Mouse (Mus musculus): Measurements from ENCODE around the gene Rab40c.

Rab40c gene

GRCm38 (mm10) chr17:25895415-25895814, 24.1 kb downstream of the Rab40c start:
- no peak for DNase-seq

DNA sequence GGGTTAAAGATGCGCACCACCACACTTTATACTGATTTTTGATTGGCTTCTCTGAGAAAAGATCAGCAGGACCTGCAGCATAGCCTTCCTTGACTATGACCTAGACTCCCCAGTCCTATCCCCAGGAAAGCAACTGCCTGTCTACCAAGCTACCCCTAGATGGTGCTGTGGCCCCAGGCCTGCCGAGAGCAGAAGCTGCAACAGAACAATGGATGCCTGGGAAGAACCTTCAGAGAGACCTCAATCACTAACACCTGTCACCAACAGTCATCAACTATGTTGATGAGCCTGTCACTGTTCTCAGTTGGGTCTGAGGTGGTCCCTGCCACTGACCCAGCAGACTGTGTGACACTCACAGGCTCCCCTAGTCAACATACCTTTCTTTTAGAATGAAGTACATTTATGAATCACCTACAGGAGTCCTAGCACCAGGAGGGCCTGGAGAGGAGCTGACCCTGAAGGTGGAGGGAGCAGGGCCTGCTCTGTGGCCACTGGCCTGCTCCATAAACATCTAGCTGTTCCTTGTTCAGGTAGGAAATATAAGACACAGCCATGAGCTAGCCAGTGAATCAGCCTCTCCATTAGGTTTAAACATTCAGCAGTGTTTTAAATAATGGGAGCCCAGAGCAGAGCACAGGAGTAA, 25.4 kb downstream of the Rab40c start:
- peak; percentile 88 to 89 for DNase-seq

GRCm38 (mm10) chr17:25888837-25889236, 30.7 kb downstream of the Rab40c start:
- no peak for DNase-seq

GRCm38 (mm10) chr17:25887467-25887866, 32.1 kb downstream of the Rab40c start:
- DNase-seq = no peak

DNA sequence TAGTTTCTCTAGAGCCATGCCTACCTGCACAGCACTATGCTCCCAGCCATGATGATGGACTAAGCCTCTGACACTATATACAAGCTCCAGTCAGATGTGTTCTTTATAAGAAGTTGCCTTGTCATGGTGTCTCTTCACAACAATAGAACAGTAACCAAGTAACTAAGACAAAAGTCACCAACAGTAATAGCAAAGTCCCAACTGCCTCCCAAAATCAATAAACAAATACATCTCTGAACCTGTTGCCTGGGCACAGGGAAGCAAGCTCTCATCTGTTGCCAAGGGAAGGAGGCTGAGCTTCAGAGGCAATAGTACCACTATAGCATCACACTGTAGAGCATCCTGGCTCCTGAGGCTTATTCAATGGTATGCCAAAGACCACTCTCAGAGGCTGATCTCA, 32.7 kb downstream of the Rab40c start:
- DNase-seq = no peak

- peak; percentile 46 to 56 for DNase-seq
These were observed 33.9 kb downstream of the Rab40c start for GRCm38 (mm10) chr17:25885636-25886035.

DNA sequence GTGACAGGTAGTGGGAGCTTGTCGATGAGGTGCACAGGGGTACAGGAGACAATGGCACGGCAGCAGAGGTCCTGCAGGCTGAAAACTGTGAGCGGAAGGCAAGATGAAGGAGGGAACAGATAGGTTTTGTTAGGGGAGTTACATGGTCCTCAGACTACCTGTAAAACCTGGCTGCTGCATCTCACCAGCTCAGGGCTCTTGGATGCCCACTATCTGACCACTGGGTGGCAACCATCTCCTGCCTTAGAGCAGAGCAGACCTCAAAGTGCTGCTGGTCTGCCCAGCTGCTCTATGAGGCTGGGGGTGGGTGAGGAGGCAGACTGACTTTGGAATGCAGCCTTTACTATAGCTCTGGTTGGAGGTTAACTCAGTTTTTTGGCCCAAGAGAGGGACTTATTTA, 35.7 kb downstream of the Rab40c start:
- DNase-seq = peak; percentile 33 to 38

GRCm38 (mm10) chr17:25883268-25883667, 36.3 kb downstream of the Rab40c start:
- no peak for DNase-seq

DNA sequence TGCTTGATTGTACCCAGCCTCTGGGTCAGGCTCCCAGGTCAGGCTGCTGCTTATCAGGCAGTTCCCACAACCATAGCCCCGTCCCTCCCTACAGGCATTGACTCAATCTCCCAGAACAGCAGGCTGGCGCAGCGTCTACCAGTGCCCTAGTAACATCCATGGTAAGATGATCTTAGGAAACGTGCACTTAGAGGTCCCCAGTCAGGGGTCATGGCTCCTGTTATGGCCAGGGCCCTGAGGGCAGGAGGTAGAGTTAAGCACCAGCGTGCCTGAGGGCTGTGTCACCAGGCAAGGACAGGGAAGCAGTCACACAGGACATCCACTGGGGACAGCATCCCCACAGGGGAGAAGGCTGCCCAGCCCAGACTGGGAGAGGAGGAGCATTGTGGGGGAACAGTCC, 37.2 kb downstream of the Rab40c start:
- peak in 1 of 2 experiments; percentile 36 for DNase-seq

GRCm38 (mm10) chr17:25881691-25882090, 37.8 kb downstream of the Rab40c start:
- DNase-seq = no peak

- peak in 1 of 2 experiments; percentile 49 for DNase-seq
These were observed 38.5 kb downstream of the Rab40c start for GRCm38 (mm10) chr17:25880913-25881641.

DNA sequence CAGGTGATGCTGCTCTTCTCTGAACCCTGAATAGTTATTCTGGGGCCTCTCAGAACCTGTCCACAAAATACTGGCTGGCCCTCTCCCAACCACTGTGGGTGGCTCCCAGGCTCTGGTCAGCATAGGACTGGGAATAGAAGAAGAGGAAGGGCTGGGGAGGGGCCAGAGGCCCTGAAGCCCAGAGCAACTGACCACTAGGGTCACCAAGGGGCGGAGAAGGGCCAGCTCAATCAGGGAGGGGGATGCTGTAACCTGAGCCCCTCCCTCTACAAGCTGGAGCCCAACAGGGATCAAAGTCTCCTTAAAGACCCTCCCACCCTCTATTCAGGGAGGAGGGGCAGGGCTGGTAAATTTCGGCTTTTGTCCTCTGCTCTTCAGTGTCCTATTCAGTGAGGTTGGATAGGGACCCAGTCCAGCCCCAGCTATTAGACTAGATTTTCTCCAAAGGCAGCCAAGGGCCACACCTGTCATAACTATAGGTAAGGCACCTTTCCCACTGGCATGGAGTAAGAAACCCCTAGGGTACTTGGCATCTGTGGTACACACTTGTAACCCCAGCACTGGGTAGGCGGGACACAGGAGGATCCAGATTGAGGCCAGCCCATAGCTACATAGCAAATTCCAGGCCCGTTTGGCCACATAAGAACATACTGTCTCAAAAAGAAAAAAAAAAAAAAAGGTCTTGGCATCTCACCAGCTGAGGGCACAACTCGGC, 39.2 kb downstream of the Rab40c start, which contains the start of gene Wfikkn1:
TSS of gene Wfikkn1 (minus strand) at position 663 of the 715 bp plus-strand sequence.
- peak in 1 of 2 experiments; percentile 45 for DNase-seq

DNA sequence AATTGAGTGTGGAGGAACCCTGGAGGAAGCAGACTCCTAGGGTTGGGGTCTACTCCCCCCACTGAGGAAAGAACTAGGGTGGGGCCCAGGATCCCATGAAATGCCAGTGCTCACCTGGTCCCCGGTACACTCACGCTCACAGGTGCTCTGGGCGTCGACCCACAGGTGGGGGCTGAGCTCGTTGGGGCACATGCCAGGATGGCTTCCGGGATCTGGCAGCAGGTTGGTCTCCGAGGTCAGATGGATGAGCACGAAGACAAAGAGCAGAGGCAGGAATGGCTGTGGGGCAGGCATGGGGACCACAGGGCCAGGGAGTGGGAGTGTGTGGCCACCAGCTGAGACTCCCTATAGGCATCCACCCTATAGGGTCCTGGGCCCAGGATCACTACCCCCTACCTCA, 39.8 kb downstream of the Rab40c start:
- peak in 1 of 2 experiments; percentile 44 for DNase-seq

- DNase-seq = peak; percentile 66 to 69
These were observed 40.3 kb downstream of the Rab40c start for GRCm38 (mm10) chr17:25879261-25879660.

DNA sequence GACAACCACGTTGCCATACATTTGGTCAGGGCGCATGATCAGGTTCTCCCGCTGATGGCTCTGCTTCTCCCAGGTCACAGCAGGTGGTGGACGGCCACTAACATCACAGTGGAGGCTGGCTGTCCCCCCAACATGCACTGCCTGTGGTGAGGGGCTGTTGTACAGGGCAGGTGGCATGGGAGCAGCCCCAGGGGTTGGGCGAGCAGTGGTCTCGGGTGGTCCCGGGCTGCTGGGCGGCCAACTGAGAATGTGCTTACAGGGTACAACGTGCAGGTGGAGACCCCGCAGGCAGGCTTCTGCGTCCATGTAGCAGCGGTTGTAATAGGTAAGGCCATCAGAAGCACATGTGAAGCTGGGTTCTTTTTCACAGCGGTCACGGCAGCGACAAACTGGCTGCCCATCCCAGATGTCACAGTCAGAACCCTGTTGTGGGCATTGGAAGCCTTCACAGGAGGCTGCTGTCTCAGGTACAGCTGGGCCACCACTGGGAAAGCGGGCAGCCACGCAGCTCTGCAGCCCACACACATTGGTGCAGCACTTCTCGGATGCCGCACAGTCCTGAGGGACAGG, 40.8 kb downstream of the Rab40c start:
- DNase-seq = peak; percentile 39 to 47

DNA sequence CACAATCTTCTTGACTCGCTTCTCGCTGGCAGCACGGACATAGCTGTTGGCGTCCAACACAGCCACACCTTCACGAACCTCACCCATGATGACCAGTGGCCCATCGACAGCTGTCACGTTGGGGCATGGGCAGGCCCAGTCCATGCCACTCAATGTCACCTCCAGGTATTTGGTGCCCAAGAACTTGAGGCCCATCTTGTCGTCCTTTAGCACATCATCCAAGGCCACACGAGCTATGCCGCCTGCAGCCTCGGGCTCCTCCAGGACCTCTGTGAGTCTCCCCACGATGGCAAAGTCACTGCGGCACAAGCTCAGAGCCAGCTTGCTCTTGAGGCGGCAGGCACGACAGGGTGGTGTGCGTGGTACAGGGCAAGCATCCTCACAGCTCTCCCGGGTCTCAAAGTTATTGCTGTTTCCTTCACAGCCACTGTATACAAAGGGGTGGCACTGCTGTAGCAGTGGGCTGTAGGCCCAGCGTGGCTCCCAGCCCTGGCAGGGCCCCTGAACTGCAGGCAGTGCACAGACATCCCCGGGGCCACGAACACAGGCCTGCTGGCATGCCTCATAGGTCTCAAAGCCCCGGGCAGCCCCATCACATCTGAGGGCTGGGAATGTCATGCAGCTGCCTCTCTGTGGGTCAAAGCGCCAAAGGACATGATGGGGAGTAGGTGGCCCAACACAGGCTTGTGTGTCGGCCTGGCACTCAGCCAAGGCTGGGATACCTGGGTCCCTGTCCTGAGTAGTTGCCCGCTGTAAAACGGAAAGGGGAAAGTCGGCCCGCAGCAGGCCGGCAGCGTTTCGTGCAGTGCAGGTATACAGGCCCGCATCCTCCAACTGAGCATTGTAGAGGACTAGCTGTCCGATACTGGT, 41.6 kb downstream of the Rab40c start:
- peak in 1 of 2 experiments; percentile 40 for DNase-seq

DNA sequence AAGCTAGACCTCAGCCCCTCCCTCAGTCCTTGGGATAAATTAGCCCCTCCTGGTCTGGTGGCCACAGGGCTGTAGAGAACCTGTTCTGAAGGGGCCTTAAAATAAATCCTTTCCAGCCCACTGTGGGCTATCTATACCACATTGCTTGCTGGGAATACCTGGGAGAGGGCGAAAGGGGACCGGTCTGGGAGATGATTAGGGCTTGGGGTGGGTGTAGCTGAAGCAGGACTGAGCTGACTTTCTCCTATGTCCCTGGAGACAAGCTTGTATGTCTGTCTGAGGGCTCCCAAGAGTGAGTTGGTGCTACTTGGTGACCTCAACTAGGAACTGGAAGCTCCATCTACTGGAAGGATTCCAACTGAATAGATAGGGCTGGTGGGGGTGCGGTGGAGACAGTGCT, 42.5 kb downstream of the Rab40c start:
- DNase-seq = peak in 1 of 2 experiments; percentile 26

- DNase-seq = peak; percentile 34 to 45
These were observed 43.1 kb downstream of the Rab40c start for GRCm38 (mm10) chr17:25876347-25876915.

DNA sequence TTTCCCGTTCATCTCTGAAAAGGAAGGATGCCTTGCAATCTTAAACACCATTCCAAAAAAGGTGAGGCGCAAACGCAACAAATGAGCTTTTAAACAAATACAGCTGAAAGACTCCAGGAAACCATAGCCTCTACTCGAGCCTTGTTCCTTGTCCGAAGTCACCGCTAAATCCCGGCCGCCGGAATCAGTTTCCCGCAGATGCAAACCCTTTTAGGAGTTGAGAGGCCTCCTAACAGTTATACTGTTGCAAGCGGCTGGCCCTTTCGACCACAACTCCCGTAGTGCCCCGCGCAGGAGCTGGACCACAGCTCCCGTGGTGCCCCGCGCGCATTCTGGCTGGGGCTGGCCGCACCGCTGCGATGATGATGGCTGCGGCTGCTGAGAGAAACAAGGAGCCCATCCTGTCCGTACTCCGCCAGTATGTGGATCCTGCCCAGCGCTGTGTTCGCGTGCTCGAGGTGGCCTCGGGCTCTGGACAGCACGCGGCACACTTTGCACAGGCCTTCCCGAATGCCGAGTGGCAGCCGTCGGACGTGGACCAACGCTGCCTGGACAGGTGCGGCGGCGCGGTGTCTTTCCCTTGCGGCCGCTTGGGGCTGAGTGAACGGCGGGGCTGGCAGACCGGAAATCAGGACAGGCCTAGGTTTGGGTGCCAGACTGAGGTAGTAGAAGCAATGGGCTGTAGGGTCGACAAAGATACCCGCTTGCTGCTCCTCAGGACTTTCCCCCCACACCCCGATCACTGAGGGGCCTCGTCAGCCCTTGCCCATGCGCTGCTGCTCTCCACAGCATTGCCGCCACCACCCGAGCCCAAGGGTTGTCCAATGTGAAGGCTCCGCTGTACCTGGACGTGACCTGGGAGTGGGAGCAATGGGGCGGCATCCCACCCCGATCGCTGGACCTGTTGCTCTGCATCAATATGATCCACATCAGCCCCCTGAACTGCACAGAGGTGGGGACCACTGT, 44.1 kb downstream of the Rab40c start:
- DNase-seq = peak; percentile 96

DNA sequence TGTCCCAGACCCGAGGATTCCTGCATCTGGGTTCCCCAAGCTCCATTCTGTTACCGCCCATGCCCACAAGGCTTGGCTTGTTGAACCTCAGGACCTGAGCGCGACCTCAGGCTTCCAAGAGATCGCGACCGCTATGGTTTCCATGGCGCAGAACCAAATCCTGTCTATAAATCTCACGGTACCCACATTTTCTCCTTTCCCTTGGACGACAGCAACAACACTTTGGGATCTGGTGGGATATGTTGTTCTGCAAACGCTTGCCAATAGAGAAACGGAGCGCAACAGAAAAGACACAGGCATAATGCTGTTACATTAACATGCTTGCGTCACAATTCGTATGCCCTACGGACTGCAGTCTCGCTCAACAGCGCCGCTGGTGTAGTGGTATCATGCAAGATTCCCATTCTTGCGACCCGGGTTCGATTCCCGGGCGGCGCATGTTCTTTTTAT, 44.8 kb downstream of the Rab40c start, which contains the start of gene Mettl26:
TSS of gene Mettl26 (plus strand) at position 354 of the 450 bp plus-strand sequence.
- DNase-seq = peak; percentile 97 to 98

Measured in cerebellum, postnatal 10 days (tissue).